Mouse (Mus musculus) midbrain, embryonic 16.5 days (tissue): ENCODE measurements around the gene Coa7. TPM values are rescaled to one million over a fixed set of nuclear protein-coding genes. Genes with fewer than 3 reads are reported as not detected.

Source experiments
- ATAC-seq: fragments of 200-750 bp; cut with Nextera tagmentation; 2 replicates; pipeline ENCODE4 v1.8.0; 2017; ENCODE audit warnings: moderate TSS enrichment
- H3K27ac ChIP-seq: fragments of 300-500 bp; sonication (generic); 2 replicates; pipeline ENCODE4 v1.5.1; 2014; ENCODE audit warnings: mild to moderate bottlenecking, low read length, mixed read lengths
- H3K27me3 ChIP-seq: fragments of 300-500 bp; sonication (generic); 2 replicates; pipeline ENCODE4 v1.6.1; 2014; ENCODE audit warnings: low read depth, low read length, mixed read lengths; ENCODE audit not compliant: control insufficient read depth, insufficient read depth
- H3K36me3 ChIP-seq: fragments of 300-500 bp; sonication (generic); 2 replicates; pipeline ENCODE4 v1.6.1; 2014; ENCODE audit warnings: mild to moderate bottlenecking, low read length, moderate library complexity, mixed read lengths; ENCODE audit not compliant: control insufficient read depth, insufficient read depth
- H3K4me1 ChIP-seq: fragments of 300-500 bp; sonication (generic); 2 replicates; pipeline ENCODE4 v1.6.1; 2014; ENCODE audit warnings: mild to moderate bottlenecking, low read length, mixed read lengths; ENCODE audit not compliant: control insufficient read depth, insufficient read depth
- H3K4me2 ChIP-seq: fragments of 300-500 bp; sonication (generic); 2 replicates; pipeline ENCODE4 v1.6.1; 2014; ENCODE audit warnings: mild to moderate bottlenecking, low read length, mixed read lengths
- H3K4me3 ChIP-seq: fragments of 300-500 bp; sonication (generic); 2 replicates; pipeline ENCODE4 v1.5.1; 2014; ENCODE audit warnings: low read depth, mild to moderate bottlenecking, low read length, moderate library complexity, mixed read lengths
- H3K9ac ChIP-seq: fragments of 300-500 bp; sonication (generic); 2 replicates; pipeline ENCODE4 v1.6.1; 2014; ENCODE audit warnings: low read depth, low read length, mixed read lengths
- H3K9me3 ChIP-seq: fragments of 300-500 bp; sonication (generic); replicated peaks from 2 replicates; pipeline ENCODE4 v1.6.1; 2014; ENCODE audit warnings: mild to moderate bottlenecking, low read length, mixed read lengths; ENCODE audit not compliant: control insufficient read depth, poor library complexity, severe bottlenecking
- WGBS: fragments of 180-500 bp; shearing (Covaris S2); extraction: QIAGEN DNeasy Blood & Tissue Kit; methylation state at CpG from one replicate; pipeline ENCODE4 v1.1.7; 2014; 5-methylcytosine and 5-hydroxymethylcytosine counted together
- polyA plus RNA-seq: library from polyadenylated mRNA; unstranded; fragments of >200 nt; fragmentation: Nextera tagmentation; extraction: Ambion mirVana; gene quantifications from 2 replicates; pipeline ENCODE4 v1.2.1, GENCODE M21; 2015

The Coa7 gene
- polyA plus RNA-seq, 1 experiment from 2014 or later = 58.5 TPM

DNA sequence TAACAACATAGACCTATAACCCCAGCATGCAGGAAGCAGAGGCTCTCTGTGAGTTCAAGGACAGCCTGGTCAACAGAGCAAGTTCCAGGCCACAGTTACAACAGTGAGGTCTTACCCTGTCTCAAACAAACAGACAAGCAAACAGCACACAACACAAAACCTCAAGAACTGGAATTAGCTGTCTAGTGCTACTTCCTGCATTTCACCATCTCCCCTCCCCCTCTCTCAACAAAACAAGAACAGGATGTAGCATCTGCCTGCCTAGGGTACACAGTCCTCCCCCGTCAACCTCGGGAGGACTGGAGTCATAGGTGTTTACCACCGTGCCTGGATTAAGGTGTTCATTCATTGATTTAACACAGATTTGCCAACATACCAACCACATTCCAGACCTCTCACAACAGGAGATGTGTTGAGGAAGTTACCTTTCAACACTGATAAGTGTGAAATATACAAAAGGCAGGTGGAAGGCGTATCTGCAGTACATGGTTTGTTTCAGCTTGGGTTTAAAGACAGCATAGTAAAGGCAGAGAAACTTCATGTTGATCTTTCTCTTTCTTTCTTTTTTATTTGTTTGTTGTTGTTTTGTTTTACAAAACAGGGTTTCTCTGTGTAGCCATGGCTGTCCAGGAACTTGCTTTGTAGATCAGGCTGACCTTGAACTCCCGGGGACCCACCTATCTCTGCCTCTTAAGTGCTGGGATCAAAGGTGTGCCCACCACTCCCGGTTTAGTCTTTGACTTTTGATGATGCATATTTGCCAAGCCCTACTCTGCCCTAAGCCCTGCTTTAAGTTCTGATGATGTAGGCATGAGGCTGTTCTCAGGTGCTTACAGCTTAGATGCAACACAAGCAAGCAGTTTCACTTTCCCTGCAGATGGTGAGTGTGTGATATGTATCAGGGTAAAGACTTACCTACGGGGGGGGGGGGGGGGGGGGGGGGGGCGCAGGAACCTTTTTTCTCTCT is 9.0 kb upstream of the Coa7 start:
- no peaks in the 10 kb centered on the region for H3K27me3 ChIP-seq
- H3K9ac ChIP-seq = no peak overlapping the region
- no peak for ATAC-seq
- H3K36me3 ChIP-seq = no peaks in the 10 kb centered on the region
- no peaks in the 10 kb centered on the region for H3K4me1 ChIP-seq
- no peak overlapping the region for H3K4me3 ChIP-seq
- 91% methylated on average over 7 of the region's 8 CpGs for WGBS
- H3K9me3 ChIP-seq = no peaks in the 10 kb centered on the region
- no peak overlapping the region for H3K4me2 ChIP-seq
- no peak overlapping the region for H3K27ac ChIP-seq

- Histone ChIP-seq H3K4me2 (no peak overlapping the region), H3K27ac (no peak overlapping the region), H3K4me1 (no peaks in the 10 kb centered on the region), H3K9ac (no peak overlapping the region), H3K9me3 (no peaks in the 10 kb centered on the region), H3K36me3 (no peaks in the 10 kb centered on the region), H3K4me3 (no peak overlapping the region), H3K27me3 (no peaks in the 10 kb centered on the region)
- ATAC-seq = no peak
- 73% methylated on average over 6 of the region's 6 CpGs for WGBS
Observed at GRCm38 (mm10) chr4:108319747-108320146, 8.2 kb upstream of the Coa7 start.

- no peak overlapping the region for H3K4me2 ChIP-seq
- ATAC-seq = no peak
Observed at GRCm38 (mm10) chr4:108320627-108321380, 7.1 kb upstream of the Coa7 start.

DNA sequence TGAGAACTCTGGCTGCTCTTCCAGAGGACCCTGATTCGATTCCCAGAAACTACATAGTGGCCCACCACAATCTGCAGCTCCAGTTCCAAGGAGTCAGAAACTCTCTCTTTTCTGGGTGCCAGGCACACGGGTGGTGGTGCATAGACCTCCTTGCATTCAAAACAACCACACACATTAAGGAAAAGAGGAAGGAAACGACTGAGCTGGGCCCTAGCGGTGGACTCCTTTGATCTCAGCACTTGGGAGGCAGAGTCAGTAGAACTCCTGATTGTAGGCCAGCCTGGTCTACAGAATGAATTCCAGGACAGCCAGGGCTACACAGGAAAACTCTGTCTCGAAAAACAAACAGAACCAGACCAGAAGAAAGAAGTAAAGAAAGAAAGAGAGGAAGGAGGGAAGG is 4.4 kb upstream of the Coa7 start:
- Histone ChIP-seq H3K4me1 (peaks cover 4% of the 10 kb centered on the region), H3K9ac (no peak overlapping the region), H3K9me3 (no peaks in the 10 kb centered on the region), H3K4me2 (no peak overlapping the region), H3K27me3 (no peaks in the 10 kb centered on the region), H3K4me3 (no peak overlapping the region), H3K36me3 (no peaks in the 10 kb centered on the region), H3K27ac (no peak overlapping the region)
- ATAC-seq = no peak
- WGBS = 68% methylated on average over 5 of the region's 5 CpGs

More at GRCm38 (mm10) chr4:108320627-108321380, 7.1 kb upstream of the Coa7 start:
- Histone ChIP-seq H3K27ac (no peak overlapping the region), H3K4me3 (no peak overlapping the region), H3K9me3 (no peaks in the 10 kb centered on the region), H3K36me3 (no peaks in the 10 kb centered on the region), H3K9ac (no peak overlapping the region), H3K27me3 (no peaks in the 10 kb centered on the region), H3K4me1 (no peaks in the 10 kb centered on the region)
- WGBS = 76% methylated on average over 7 of the region's 7 CpGs

DNA sequence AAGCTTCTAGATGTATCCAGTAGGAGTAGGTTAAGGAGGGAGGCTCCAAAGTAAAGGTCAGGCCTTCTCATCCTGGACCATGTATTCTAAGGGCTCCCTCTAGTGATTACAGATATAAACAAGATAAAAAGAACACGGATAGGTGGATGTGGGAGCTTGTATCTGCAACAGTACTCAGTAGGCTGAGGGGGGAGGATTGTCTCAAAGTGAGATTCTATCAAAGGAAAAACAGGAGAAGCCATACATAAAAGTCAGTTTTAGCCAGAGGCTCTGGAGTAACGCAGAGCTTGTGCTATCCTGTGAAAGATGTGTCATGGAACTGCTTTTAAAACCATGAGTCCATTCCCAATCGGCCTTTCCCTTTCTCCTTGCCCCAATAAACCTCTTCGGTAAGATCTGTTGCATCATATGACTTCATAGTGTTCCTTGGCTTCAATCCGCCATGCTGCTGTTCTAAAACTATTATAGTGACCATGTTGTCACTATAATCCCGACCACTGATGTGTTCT is 815 bp upstream of the Coa7 start:
- Histone ChIP-seq H3K27ac (peak overlapping the region; percentile 97), H3K9me3 (no peaks in the 10 kb centered on the region), H3K9ac (peak overlapping the region; percentile 77), H3K4me2 (peak overlapping the region; percentile 67), H3K36me3 (no peaks in the 10 kb centered on the region), H3K4me1 (peaks cover 10% of the 10 kb centered on the region), H3K4me3 (peak overlapping the region; percentile 83), H3K27me3 (no peaks in the 10 kb centered on the region)
- ATAC-seq = peak; percentile 44
- WGBS = 33% methylated on average over 6 of the region's 6 CpGs

DNA sequence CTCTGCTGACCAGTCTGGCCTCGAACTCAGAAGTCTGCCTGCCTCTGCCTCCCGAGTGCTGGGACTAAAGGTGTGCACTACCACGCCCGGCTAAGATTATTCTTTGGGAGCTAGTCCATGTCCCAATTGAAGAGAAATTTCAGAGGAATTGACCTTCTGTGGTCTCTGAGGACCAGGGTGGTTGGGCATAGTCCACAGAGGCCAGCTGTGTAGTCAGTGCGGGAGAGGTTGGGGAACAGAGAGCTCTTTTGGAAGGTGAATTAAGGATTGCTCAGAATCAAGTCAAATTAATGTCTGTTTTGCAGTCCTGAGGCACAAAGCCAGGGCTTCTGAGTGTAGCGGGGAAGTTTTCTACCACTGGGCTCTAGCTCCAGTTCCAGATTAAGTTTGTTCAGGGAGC is 1.9 kb downstream of the Coa7 start:
- ATAC-seq = no peak
- 98% methylated on average over 6 of the region's 6 CpGs for WGBS
- Histone ChIP-seq H3K36me3 (0 out of 2 replicates have a peak, but pooled peaks cover 3% of the 10 kb centered on the region), H3K4me2 (no peak overlapping the region), H3K9ac (no peak overlapping the region), H3K4me3 (no peak overlapping the region), H3K27me3 (no peaks in the 10 kb centered on the region), H3K4me1 (peaks cover 10% of the 10 kb centered on the region), H3K27ac (no peak overlapping the region), H3K9me3 (no peaks in the 10 kb centered on the region)

DNA sequence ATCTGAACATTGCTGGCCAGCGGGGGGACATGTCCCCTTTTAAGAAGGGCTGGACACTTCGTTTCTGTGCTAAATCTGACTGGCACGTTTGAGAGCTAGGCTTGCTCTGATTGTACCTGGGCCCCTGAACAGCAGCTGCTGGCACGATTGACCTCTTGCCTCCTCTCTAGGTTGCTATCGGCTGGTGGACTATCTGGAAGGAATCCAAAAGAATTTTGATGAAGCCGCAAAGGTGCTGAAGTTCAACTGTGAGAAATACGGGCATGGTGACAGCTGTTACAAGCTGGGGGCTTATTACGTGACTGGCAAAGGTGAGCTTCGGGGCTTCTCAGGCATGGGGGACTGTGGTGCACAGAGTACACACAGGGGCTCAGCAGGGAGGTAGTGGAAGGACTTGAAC is 4.1 kb downstream of the Coa7 start:
- Histone ChIP-seq H3K9ac (no peak overlapping the region), H3K9me3 (no peaks in the 10 kb centered on the region), H3K4me1 (peaks cover 9% of the 10 kb centered on the region), H3K27me3 (no peaks in the 10 kb centered on the region), H3K4me2 (no peak overlapping the region), H3K27ac (no peak overlapping the region), H3K36me3 (peaks cover 8% of the 10 kb centered on the region; the same call in 1 of the 2 replicates), H3K4me3 (no peak overlapping the region)
- WGBS = 90% methylated on average over 9 of the region's 9 CpGs
- ATAC-seq = no peak

- peaks cover 15% of the 10 kb centered on the region for H3K36me3 ChIP-seq
- ATAC-seq = no peak
- H3K9me3 ChIP-seq = no peaks in the 10 kb centered on the region
- no peak overlapping the region for H3K27ac ChIP-seq
- 93% methylated on average over 6 of the region's 6 CpGs for WGBS
- H3K9ac ChIP-seq = no peak overlapping the region
- no peak overlapping the region for H3K4me2 ChIP-seq
- no peaks in the 10 kb centered on the region for H3K4me1 ChIP-seq
- H3K4me3 ChIP-seq = no peak overlapping the region
- no peaks in the 10 kb centered on the region for H3K27me3 ChIP-seq
Observed at GRCm38 (mm10) chr4:108335413-108335812, 7.5 kb downstream of the Coa7 start.

DNA sequence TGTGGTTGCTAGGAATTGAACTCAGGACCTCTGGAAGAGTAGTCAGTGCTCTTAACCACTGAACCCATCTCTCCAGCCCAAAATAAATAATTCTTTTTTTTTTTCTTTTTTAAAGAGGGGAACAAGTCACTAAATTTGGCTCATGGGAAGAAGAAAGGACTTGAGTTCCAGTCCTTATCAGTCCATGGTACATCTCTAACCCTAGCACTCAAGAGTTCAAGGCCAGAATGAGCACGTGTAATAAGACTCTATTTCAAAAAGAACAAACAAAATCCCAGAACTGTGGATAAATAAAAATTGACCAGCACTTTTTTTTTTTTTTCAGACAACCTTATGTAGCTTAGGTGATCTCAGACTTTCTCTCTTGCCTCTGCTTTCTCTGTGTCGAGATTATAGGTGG is 8.8 kb downstream of the Coa7 start:
- ATAC-seq = no peak
- no peak overlapping the region for H3K4me2 ChIP-seq
- H3K36me3 ChIP-seq = peaks cover 15% of the 10 kb centered on the region
- no peaks in the 10 kb centered on the region for H3K9me3 ChIP-seq
- H3K4me1 ChIP-seq = no peaks in the 10 kb centered on the region
- WGBS = 94% methylated on average over 2 of the region's 2 CpGs
- H3K9ac ChIP-seq = no peak overlapping the region
- no peak overlapping the region for H3K27ac ChIP-seq
- no peak overlapping the region for H3K4me3 ChIP-seq
- no peaks in the 10 kb centered on the region for H3K27me3 ChIP-seq
